Mouse (Mus musculus) liver, embryonic 16.5 days (tissue): Measurements from ENCODE around the gene Minpp1. TPM values are rescaled to one million over a fixed set of nuclear protein-coding genes. Genes with fewer than 3 reads are reported as not detected.
A peak's percentile ranks its signal among the peaks of the same experiment; 100 is the strongest.

Experiments
- ATAC-seq: fragments of 200-750 bp; cut with Nextera tagmentation; 2 replicates; pipeline ENCODE4 v1.8.0; 2017; ENCODE audit warnings: low read depth, mild to moderate bottlenecking, moderate number of reproducible peaks, moderate library complexity
- H3K27ac ChIP-seq: fragments of 300-500 bp; sonication (generic); 2 replicates; pipeline ENCODE4 v1.5.1; 2014; ENCODE audit warnings: mild to moderate bottlenecking, low read length
- H3K27me3 ChIP-seq: fragments of 300-500 bp; sonication (generic); 2 replicates; pipeline ENCODE4 v1.6.1; 2014; ENCODE audit warnings: low read depth, low read length, mixed read lengths; ENCODE audit not compliant: control insufficient read depth, insufficient read depth
- H3K36me3 ChIP-seq: fragments of 300-500 bp; sonication (generic); 2 replicates; pipeline ENCODE4 v1.6.1; 2014; ENCODE audit warnings: mild to moderate bottlenecking; ENCODE audit not compliant: control insufficient read depth, insufficient read depth
- H3K4me1 ChIP-seq: fragments of 300-500 bp; sonication (generic); 2 replicates; pipeline ENCODE4 v1.6.1; 2014; ENCODE audit warnings: low read depth, low read length, mixed read lengths; ENCODE audit not compliant: control insufficient read depth
- H3K4me2 ChIP-seq: fragments of 300-500 bp; sonication (generic); 2 replicates; pipeline ENCODE4 v1.6.1; 2014; ENCODE audit warnings: low read depth, low read length, mixed read lengths
- H3K4me3 ChIP-seq: fragments of 300-500 bp; sonication (generic); 2 replicates; pipeline ENCODE4 v1.5.1; 2014; ENCODE audit warnings: low read depth, mild to moderate bottlenecking, low read length
- H3K9ac ChIP-seq: fragments of 300-500 bp; sonication (generic); 2 replicates; pipeline ENCODE4 v1.6.1; 2014; ENCODE audit warnings: low read depth, low read length
- H3K9me3 ChIP-seq: fragments of 300-500 bp; sonication (generic); replicated peaks from 2 replicates; pipeline ENCODE4 v1.6.1; 2016; ENCODE audit warnings: low read length; ENCODE audit not compliant: control insufficient read depth
- WGBS: fragments of 180-500 bp; shearing (Covaris S2); extraction: QIAGEN DNeasy Blood & Tissue Kit; methylation state at CpG from one replicate; pipeline ENCODE4 v1.1.7; 2014; ENCODE audit not compliant: insufficient replicate concordance; 5-methylcytosine and 5-hydroxymethylcytosine counted together
- polyA plus RNA-seq: library from polyadenylated mRNA; unstranded; fragments of >200 nt; fragmentation: Nextera tagmentation; extraction: Ambion mirVana; gene quantifications from 2 replicates; pipeline ENCODE4 v1.2.1, GENCODE M21; 2015

Minpp1 gene
- polyA plus RNA-seq, 1 experiment from 2014 or later: 71.3 TPM

- Histone ChIP-seq H3K27me3 (no peaks in the 10 kb centered on the region), H3K4me2 (no peak overlapping the region), H3K36me3 (no peaks in the 10 kb centered on the region), H3K9ac (no peak overlapping the region), H3K4me3 (no peak overlapping the region), H3K27ac (no peak overlapping the region), H3K4me1 (peaks cover 20% of the 10 kb centered on the region), H3K9me3 (no peaks in the 10 kb centered on the region)
- WGBS: 78% methylated on average over 3 of the region's 3 CpGs
- ATAC-seq: no peak
Measured at GRCm38 (mm10) chr19:32524516-32524860, 38.9 kb downstream of the Minpp1 start.

DNA sequence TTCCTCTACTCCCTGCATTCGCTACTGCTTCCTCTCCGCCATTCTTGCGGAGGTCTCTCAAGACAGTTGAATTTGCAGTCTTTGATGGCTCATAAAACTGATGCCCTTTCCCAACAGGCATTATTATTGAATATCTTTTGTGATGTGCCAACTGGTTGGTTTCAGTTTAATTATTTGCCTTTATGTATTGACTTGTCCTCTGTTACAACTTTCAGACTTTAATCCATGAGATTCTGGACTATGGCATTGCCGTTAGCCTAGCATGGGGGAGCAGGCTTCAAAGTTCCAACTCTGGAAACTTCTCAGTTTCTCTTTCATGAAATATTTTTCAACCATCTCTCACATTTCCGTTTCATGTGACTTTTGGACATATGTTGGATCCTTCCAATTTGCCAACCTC is 41.6 kb downstream of the Minpp1 start:
- H3K4me3 ChIP-seq: no peak overlapping the region
- 81% methylated on average over 5 of the region's 5 CpGs for WGBS
- no peaks in the 10 kb centered on the region for H3K27me3 ChIP-seq
- ATAC-seq: no peak
- H3K4me2 ChIP-seq: no peak overlapping the region
- peaks cover 20% of the 10 kb centered on the region for H3K4me1 ChIP-seq
- no peaks in the 10 kb centered on the region for H3K9me3 ChIP-seq
- H3K27ac ChIP-seq: no peak overlapping the region
- H3K36me3 ChIP-seq: no peaks in the 10 kb centered on the region
- H3K9ac ChIP-seq: no peak overlapping the region

- no peaks in the 10 kb centered on the region for H3K27me3 ChIP-seq
- no peak overlapping the region for H3K4me3 ChIP-seq
- H3K4me2 ChIP-seq: no peak overlapping the region
- H3K9me3 ChIP-seq: no peaks in the 10 kb centered on the region
- 18% methylated on average over 3 of the region's 3 CpGs for WGBS
- ATAC-seq: no peak; the same call in 1 of the 2 replicates
- no peak overlapping the region for H3K9ac ChIP-seq
- no peaks in the 10 kb centered on the region for H3K36me3 ChIP-seq
- H3K27ac ChIP-seq: no peak overlapping the region
- peaks cover 10% of the 10 kb centered on the region for H3K4me1 ChIP-seq
Measured at GRCm38 (mm10) chr19:32528723-32529122, 43.2 kb downstream of the Minpp1 start.

DNA sequence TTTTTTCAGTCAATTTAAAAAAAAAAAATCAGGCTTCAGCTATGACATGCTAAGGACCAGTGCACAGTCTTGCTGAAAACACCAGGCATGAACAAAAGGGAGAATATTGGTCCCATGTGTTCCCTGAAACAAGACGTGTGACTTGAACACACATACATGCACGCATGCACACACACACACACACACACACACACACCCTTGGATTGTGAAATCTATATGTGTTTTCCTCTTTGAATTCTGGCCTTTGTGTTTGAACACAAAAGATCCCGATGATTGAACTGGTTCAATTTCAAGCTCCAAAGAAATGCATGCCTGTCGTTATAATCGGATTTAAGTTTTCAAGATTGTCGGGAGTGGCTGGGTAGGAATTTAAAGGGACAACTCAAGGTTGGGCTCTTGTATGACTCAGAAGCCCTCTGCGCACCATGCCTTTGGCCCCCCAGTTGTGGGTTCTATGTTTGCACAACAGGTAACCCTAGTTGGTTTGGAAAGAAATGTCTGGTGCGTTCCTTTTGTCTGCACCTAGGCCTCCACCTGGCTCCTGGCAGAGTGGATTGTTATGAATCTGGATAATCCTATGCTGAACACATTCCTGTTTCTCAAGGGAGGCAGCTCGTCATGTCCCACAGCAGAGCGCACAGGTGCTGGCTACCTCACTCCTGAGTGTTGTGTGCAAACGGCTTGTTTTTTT is 43.8 kb downstream of the Minpp1 start:
- H3K4me2 ChIP-seq: no peak overlapping the region
- H3K9ac ChIP-seq: no peak overlapping the region
- no peaks in the 10 kb centered on the region for H3K27me3 ChIP-seq
- peaks cover 4% of the 10 kb centered on the region; the same call in 1 of the 2 replicates for H3K4me1 ChIP-seq
- no peaks in the 10 kb centered on the region for H3K9me3 ChIP-seq
- ATAC-seq: no peak
- H3K36me3 ChIP-seq: no peaks in the 10 kb centered on the region
- WGBS: 69% methylated on average over 11 of the region's 11 CpGs
- H3K4me3 ChIP-seq: no peak overlapping the region
- H3K27ac ChIP-seq: no peak overlapping the region

GRCm38 (mm10) chr19:32530296-32530695 is 44.7 kb downstream of the Minpp1 start:
- 68% methylated on average over 7 of the region's 7 CpGs for WGBS
- Histone ChIP-seq H3K4me1 (peaks cover 3% of the 10 kb centered on the region; the same call in 1 of the 2 replicates), H3K9me3 (no peaks in the 10 kb centered on the region)

DNA sequence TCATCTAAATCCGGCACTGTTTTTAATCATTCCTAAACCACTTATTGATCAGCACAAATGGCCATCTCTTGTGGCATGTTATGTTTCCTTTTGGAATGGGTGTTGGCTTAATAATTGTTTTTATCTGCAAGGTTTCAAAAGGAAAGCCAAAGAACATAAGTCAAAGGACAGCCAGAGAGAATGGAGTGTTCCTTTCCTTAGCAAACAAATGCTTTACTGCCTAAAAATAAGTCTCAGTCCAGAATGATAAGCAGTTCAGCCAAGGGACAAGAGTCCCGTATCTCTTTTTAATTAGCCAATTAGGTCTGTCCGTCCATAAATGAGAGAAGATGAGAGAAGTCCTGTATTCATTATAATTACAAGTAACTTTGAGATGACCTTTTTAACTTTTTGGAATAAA is 46.8 kb downstream of the Minpp1 start:
- WGBS: 57% methylated on average over 3 of the region's 3 CpGs
- Histone ChIP-seq H3K9me3 (no peaks in the 10 kb centered on the region), H3K27me3 (no peaks in the 10 kb centered on the region), H3K9ac (no peak overlapping the region), H3K4me1 (peaks cover 3% of the 10 kb centered on the region; the same call in 1 of the 2 replicates), H3K27ac (no peak overlapping the region), H3K36me3 (no peaks in the 10 kb centered on the region), H3K4me3 (no peak overlapping the region), H3K4me2 (no peak overlapping the region)
- ATAC-seq: no peak

More at GRCm38 (mm10) chr19:32530296-32530695, 44.7 kb downstream of the Minpp1 start:
- Histone ChIP-seq H3K27ac (no peak overlapping the region), H3K4me2 (no peak overlapping the region), H3K9ac (no peak overlapping the region), H3K27me3 (no peaks in the 10 kb centered on the region), H3K4me3 (no peak overlapping the region), H3K36me3 (no peaks in the 10 kb centered on the region)
- ATAC-seq: no peak

- no peaks in the 10 kb centered on the region for H3K9me3 ChIP-seq
- no peak for ATAC-seq
- no peak overlapping the region for H3K27ac ChIP-seq
- peaks cover 3% of the 10 kb centered on the region; the same call in 1 of the 2 replicates for H3K4me1 ChIP-seq
- H3K4me3 ChIP-seq: no peak overlapping the region
- no peaks in the 10 kb centered on the region for H3K27me3 ChIP-seq
- no peak overlapping the region for H3K9ac ChIP-seq
- 58% methylated on average over 7 of the region's 7 CpGs for WGBS
- H3K4me2 ChIP-seq: no peak overlapping the region
- H3K36me3 ChIP-seq: no peaks in the 10 kb centered on the region
Measured at GRCm38 (mm10) chr19:32532737-32533505, 47.4 kb downstream of the Minpp1 start.

- ATAC-seq: no peak
- Histone ChIP-seq H3K27ac (no peak overlapping the region), H3K4me3 (no peak overlapping the region)
Measured at GRCm38 (mm10) chr19:32534887-32535286, 49.3 kb downstream of the Minpp1 start.

GRCm38 (mm10) chr19:32542784-32543490 is 57.4 kb downstream of the Minpp1 start:
- Histone ChIP-seq H3K36me3 (no peaks in the 10 kb centered on the region), H3K4me1 (no peaks in the 10 kb centered on the region), H3K4me3 (no peak overlapping the region), H3K27me3 (no peaks in the 10 kb centered on the region), H3K4me2 (no peak overlapping the region), H3K9ac (no peak overlapping the region), H3K27ac (no peak overlapping the region), H3K9me3 (no peaks in the 10 kb centered on the region)
- WGBS: 51% methylated on average over 9 of the region's 9 CpGs
- peak; percentile 21; the same call in 1 of the 2 replicates for ATAC-seq

More at GRCm38 (mm10) chr19:32534887-32535286, 49.3 kb downstream of the Minpp1 start:
- Histone ChIP-seq H3K9ac (no peak overlapping the region), H3K4me2 (no peak overlapping the region), H3K4me1 (no peaks in the 10 kb centered on the region), H3K27me3 (no peaks in the 10 kb centered on the region), H3K36me3 (no peaks in the 10 kb centered on the region), H3K9me3 (no peaks in the 10 kb centered on the region)
